Mouse (Mus musculus): ENCODE measurements around the gene Snx32. TPM values are rescaled to one million over a fixed set of nuclear protein-coding genes. Genes with fewer than 3 reads are reported as not detected.

Snx32 gene
- polyA plus RNA-seq, 1 experiment from 2014 or later = 3.0 TPM

GRCm38 (mm10) chr19:5484496-5484895 is 25.8 kb downstream of the Snx32 start:
- no peak overlapping the region for H3K27ac ChIP-seq (ENCODE audit: low read depth)
- no peak for ATAC-seq
- H3K4me1 ChIP-seq (ENCODE audit: insufficient read depth) = peaks cover 20% of the 10 kb centered on the region
- no peaks in the 10 kb centered on the region for H3K9me3 ChIP-seq (ENCODE audit: low read length)
- peaks cover 18% of the 10 kb centered on the region for H3K36me3 ChIP-seq (replicated peaks; ENCODE audit: insufficient read depth, low read length)
- no peak overlapping the region for H3K9ac ChIP-seq (replicated peaks)
- 86% methylated on average over 5 of the region's 5 CpGs for WGBS (ENCODE audit: insufficient replicate concordance)
- H3K4me3 ChIP-seq (ENCODE audit: low read depth, low read length) = no peak overlapping the region
- H3K27me3 ChIP-seq (ENCODE audit: insufficient read depth, low read length) = no peaks in the 10 kb centered on the region
- H3K4me2 ChIP-seq (ENCODE audit: low read depth, low read length) = no peak overlapping the region
- no peak for TF ChIP-seq EP300 (IDR thresholded peaks at IDR 0.05; ENCODE audit: low read depth)
- TF ChIP-seq CTCF (IDR thresholded peaks at IDR 0.05; ENCODE audit: low read depth) = no peak
- DNase-seq = no peak

GRCm38 (mm10) chr19:5483386-5484359 is 26.7 kb downstream of the Snx32 start:
- WGBS (ENCODE audit: insufficient replicate concordance) = 84% methylated on average over 19 of the region's 19 CpGs
- no peak for ATAC-seq

DNA sequence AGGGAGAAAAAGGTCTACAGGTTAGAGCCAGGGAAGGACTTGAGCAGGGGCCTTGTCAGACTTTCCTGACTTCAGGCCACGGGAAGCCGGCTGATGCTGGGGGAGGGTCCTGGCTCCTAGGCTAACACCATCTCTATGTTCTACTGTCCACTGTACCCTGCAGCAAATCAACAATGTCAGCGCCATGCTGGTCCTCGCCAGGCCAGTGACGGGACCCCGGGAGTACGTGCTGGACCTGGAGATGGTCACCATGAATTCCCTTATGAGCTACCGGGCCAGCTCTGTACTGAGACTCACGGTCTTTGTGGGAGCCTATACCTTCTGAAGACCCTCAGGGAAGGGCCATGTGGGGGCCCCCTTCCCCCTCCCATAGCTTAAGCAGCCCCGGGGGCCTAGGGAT is 28.9 kb downstream of the Snx32 start:
- Histone ChIP-seq H3K4me2 (ENCODE audit: low read depth, low read length) (no peak overlapping the region), H3K9ac (replicated peaks) (no peak overlapping the region), H3K27me3 (ENCODE audit: insufficient read depth, low read length) (no peaks in the 10 kb centered on the region), H3K4me1 (ENCODE audit: insufficient read depth) (no peaks in the 10 kb centered on the region), H3K9me3 (ENCODE audit: low read length) (no peaks in the 10 kb centered on the region), H3K4me3 (ENCODE audit: low read depth, low read length) (no peak overlapping the region), H3K27ac (ENCODE audit: low read depth) (no peak overlapping the region), H3K36me3 (replicated peaks; ENCODE audit: insufficient read depth, low read length) (peaks cover 18% of the 10 kb centered on the region)
- 89% methylated on average over 10 of the region's 10 CpGs for WGBS (ENCODE audit: insufficient replicate concordance)
- ATAC-seq = no peak
- TF ChIP-seq EP300 (IDR thresholded peaks at IDR 0.05; ENCODE audit: low read depth) (no peak), CTCF (IDR thresholded peaks at IDR 0.05; ENCODE audit: low read depth) (no peak)
- no peak for DNase-seq

More at GRCm38 (mm10) chr19:5483386-5484359, 26.7 kb downstream of the Snx32 start:
- Histone ChIP-seq H3K9ac (replicated peaks) (no peak overlapping the region), H3K4me3 (ENCODE audit: low read depth, low read length) (no peak overlapping the region), H3K4me1 (ENCODE audit: insufficient read depth) (peaks cover 16% of the 10 kb centered on the region), H3K36me3 (replicated peaks; ENCODE audit: insufficient read depth, low read length) (peaks cover 18% of the 10 kb centered on the region), H3K4me2 (ENCODE audit: low read depth, low read length) (no peak overlapping the region), H3K27ac (ENCODE audit: low read depth) (no peak overlapping the region), H3K9me3 (ENCODE audit: low read length) (no peaks in the 10 kb centered on the region), H3K27me3 (ENCODE audit: insufficient read depth, low read length) (no peaks in the 10 kb centered on the region)
- no peak for DNase-seq
- TF ChIP-seq CTCF (IDR thresholded peaks at IDR 0.05; ENCODE audit: low read depth) = no peak
- TF ChIP-seq EP300 (IDR thresholded peaks at IDR 0.05; ENCODE audit: low read depth) = no peak

DNA sequence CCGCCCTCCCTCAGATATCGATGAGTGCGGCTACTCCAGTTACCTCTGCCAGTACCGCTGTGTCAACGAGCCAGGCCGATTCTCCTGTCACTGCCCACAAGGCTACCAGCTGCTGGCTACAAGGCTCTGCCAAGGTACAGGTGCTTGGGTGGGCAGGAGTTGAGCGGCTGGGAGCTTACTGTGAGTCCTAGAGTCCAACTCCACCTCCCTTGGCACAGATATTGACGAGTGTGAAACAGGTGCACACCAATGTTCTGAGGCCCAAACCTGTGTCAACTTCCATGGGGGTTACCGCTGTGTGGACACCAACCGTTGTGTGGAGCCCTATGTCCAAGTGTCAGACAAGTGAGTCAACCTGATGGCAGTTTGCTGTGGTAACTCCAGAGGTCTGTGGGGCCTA is 30.3 kb downstream of the Snx32 start:
- TF ChIP-seq EP300 (IDR thresholded peaks at IDR 0.05; ENCODE audit: low read depth) (no peak), CTCF (IDR thresholded peaks at IDR 0.05; ENCODE audit: low read depth) (no peak)
- peak; percentile 40 for ATAC-seq

GRCm38 (mm10) chr19:5477668-5478300 is 32.6 kb downstream of the Snx32 start:
- Histone ChIP-seq H3K9ac (replicated peaks) (no peak overlapping the region), H3K27ac (ENCODE audit: low read depth) (no peak overlapping the region), H3K4me3 (ENCODE audit: low read depth, low read length) (no peak overlapping the region), H3K27me3 (ENCODE audit: insufficient read depth, low read length) (peaks cover 23% of the 10 kb centered on the region), H3K4me1 (ENCODE audit: insufficient read depth) (0 out of 2 replicates have a peak, but pooled peaks cover 3% of the 10 kb centered on the region), H3K9me3 (ENCODE audit: low read length) (no peaks in the 10 kb centered on the region), H3K4me2 (ENCODE audit: low read depth, low read length) (no peak overlapping the region), H3K36me3 (replicated peaks; ENCODE audit: insufficient read depth, low read length) (peaks cover 2% of the 10 kb centered on the region; the same call in 1 of the 2 replicates)
- TF ChIP-seq EP300 (IDR thresholded peaks at IDR 0.05; ENCODE audit: low read depth) (no peak), CTCF (IDR thresholded peaks at IDR 0.05; ENCODE audit: low read depth) (no peak)
- no peak for DNase-seq
- 86% methylated on average over 18 of the region's 18 CpGs for WGBS (ENCODE audit: insufficient replicate concordance)
- ATAC-seq = no peak

More for the DNA sequence above, 30.3 kb downstream of the Snx32 start:
- H3K27ac ChIP-seq (ENCODE audit: low read depth) = no peak overlapping the region
- H3K4me1 ChIP-seq (ENCODE audit: insufficient read depth) = no peaks in the 10 kb centered on the region
- DNase-seq = no peak
- H3K9ac ChIP-seq (replicated peaks) = no peak overlapping the region
- no peak overlapping the region for H3K4me2 ChIP-seq (ENCODE audit: low read depth, low read length)
- 80% methylated on average over 10 of the region's 10 CpGs for WGBS (ENCODE audit: insufficient replicate concordance)
- H3K4me3 ChIP-seq (ENCODE audit: low read depth, low read length) = no peak overlapping the region
- H3K27me3 ChIP-seq (ENCODE audit: insufficient read depth, low read length) = peaks cover 10% of the 10 kb centered on the region
- H3K36me3 ChIP-seq (replicated peaks; ENCODE audit: insufficient read depth, low read length) = peaks cover 8% of the 10 kb centered on the region
- no peaks in the 10 kb centered on the region for H3K9me3 ChIP-seq (ENCODE audit: low read length)

DNA sequence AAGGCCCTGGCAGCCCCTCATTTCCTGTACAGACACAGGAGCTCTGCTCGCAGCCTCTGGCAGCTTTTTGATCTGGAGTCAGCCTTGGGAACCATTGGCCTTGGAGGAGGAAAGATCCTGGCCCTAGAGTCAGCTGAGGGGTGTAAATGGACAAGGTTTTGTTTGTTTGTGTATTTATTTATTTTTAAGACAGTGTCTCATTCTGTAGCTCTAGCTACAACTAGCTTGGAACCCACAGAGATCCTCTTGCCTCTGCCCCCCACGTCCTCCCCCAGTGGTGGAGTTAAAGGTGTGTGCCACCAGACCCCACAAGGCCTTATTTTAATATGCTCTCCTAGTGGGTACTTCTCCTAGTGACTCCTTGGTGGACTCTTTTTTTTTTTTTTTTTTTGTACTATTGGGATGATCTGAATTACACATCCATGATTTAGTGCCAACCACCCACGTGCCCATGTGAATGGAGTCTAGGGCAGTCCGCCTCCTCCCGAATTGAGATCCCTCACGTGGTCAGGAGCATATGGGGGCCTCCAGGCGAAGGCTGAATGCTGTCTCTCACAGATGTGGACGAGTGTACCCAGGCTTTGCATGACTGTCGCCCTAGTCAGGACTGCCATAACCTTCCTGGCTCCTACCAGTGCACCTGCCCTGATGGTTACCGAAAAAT is 33.2 kb downstream of the Snx32 start:
- ATAC-seq (no peak), DNase-seq (no peak)
- Histone ChIP-seq H3K27me3 (ENCODE audit: insufficient read depth, low read length) (peaks cover 23% of the 10 kb centered on the region), H3K4me3 (ENCODE audit: low read depth, low read length) (no peak overlapping the region), H3K4me1 (ENCODE audit: insufficient read depth) (0 out of 2 replicates have a peak, but pooled peaks cover 3% of the 10 kb centered on the region), H3K27ac (ENCODE audit: low read depth) (no peak overlapping the region), H3K9ac (replicated peaks) (no peak overlapping the region), H3K9me3 (ENCODE audit: low read length) (no peaks in the 10 kb centered on the region), H3K36me3 (replicated peaks; ENCODE audit: insufficient read depth, low read length) (no peaks in the 10 kb centered on the region), H3K4me2 (ENCODE audit: low read depth, low read length) (no peak overlapping the region)
- no peak for TF ChIP-seq CTCF (IDR thresholded peaks at IDR 0.05; ENCODE audit: low read depth)
- TF ChIP-seq EP300 (IDR thresholded peaks at IDR 0.05; ENCODE audit: low read depth) = no peak
- 73% methylated on average over 10 of the region's 10 CpGs for WGBS (ENCODE audit: insufficient replicate concordance)
